Mouse (Mus musculus) spleen, adult 2 months (tissue): ENCODE measurements around the gene Tmem150a.

ENCODE experiments used
- CTCF ChIP-seq: fragments of 200-500 bp; IDR thresholded peaks from 2 replicates; pipeline ENCODE4 v1.5.1; 2011; ENCODE audit warnings: mild to moderate bottlenecking, inconsistent platforms; ENCODE audit not compliant: insufficient read depth, insufficient read length, insufficient replicate concordance; ENCODE audit errors: extremely low read depth
- POLR2A ChIP-seq: fragments of 200-500 bp; IDR thresholded peaks from 2 replicates; pipeline ENCODE4 v1.6.1; 2011; ENCODE audit warnings: low read depth, low read length, inconsistent platforms

DNA sequence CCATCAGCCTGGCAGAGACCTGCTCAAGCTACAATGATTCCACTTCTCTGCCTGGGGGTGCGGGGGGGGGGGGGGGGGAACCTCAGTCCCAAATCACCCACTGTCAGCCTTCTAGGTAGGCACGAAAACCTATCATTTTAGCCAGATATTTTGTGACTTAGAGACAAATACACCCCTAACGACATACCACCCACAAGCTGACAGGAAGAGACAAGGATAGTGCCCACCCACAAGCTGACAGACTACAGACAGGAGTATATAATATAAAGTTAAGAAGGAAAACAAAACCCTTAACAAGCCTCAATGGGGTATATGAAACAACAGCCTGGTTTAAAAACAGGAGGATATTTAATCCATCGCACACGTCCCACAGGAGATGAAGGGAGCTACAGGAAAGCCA lies 36.8 kb upstream of the Tmem150a start:
- TF ChIP-seq POLR2A (no peak), CTCF (no peak)
